Mouse (Mus musculus): ENCODE data around the gene Grem2.

Gene Grem2

DNA sequence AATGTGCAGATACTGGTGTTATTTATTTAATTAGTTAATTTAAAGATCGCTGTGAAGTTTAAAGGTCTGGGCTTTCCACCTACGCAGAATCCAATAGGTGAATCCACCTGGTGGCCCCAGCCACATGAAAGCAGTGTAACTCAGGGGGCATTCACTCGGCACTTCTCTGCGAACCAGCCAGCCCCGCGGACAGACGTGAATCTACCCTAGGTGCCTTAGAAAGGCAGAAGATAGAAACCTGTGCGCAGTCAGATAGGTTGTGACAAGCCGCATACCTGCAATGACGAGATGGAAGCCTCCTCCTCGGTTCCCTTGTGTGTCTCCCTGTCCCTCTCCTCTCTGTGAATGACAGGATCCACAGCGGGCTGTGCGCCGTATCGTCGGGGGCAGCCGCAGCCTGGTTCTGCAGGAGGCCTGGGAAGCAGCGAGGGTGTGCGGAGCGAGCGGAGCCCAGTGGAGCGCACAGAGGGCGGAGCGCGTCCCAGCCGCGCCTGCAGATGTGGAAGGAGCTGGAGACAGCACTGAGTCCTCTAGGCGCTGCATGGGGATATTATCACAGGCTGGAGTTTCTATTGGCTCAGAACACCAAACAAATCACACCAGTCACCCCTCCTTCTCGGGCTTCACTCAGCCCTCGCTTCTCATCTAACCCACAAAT, at the start of gene Grem2:
Gene Grem2, minus strand, starts transcription at position 522 of the 658 bp plus-strand sequence.
- peak; percentile 8 for DNase-seq (ENCODE audit: low spot score)

- DNase-seq (ENCODE audit: low spot score): no peak
These were observed 38.2 kb upstream of the Grem2 start for GRCm38 (mm10) chr1:174959837-174960236.

DNA sequence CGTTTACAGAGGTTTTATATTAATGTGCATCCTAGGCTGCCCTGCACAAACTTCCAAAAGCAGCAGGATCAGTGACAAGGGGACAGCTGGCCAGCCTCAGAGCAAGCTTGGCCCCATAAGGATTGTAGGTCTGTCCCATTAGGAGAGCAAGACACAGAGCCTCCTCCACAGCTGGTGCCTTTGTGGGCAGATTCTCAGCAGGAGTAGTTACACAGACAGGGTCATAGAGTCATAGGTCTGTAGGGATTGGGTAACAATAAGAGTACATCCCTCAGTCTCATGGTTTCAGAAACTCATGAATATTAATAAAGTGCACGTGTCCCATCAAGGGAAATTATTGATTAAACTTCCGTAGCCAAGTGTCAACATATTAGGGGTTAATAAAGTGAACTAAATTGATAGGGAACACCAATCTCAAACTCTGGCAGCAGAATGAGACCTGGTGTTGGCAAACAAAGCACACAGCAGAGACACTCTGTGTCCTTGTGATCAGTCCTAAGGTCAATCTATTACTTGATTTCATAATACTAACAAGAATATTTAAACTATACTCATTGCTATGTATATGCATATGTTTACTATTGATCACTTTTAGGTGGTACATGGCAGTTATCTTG, 9.5 kb upstream of the Grem2 start:
- no peak for DNase-seq (ENCODE audit: low spot score)

DNA sequence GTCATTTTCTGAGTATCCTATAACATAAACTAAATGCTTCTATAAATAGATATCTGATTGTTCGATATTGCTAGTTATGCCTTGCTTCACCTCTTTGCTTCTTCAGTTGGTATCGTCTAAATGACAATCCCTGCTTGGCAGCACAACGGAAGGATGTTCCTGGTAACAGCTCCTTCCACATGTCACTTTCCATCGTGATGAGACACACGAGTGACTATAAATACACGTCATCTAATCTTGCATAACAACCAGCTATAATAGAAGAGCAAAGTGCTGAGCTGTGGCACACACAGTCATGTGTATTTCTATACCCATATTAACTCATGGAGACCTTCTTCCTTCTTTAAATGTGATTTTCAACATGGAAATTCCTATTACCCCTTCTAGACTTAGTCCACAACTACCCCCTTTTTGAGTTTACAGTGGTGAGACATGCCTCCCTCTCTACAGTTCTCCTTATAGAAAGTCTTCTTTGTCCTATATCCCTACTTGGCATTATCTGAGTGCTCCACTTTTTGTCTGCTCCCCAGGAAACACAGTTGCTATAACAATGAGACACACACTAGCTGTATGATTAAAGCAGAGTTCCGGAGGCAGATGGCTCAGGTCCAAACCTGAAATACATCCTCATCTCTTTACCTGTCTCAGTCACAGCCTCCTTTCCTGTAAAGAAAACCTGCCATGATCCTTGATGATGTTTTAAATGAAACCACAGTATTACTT, 8.0 kb upstream of the Grem2 start:
- DNase-seq (ENCODE audit: low spot score): no peak

GRCm38 (mm10) chr1:174918949-174919348, 2.7 kb downstream of the Grem2 start:
- no peak for DNase-seq (ENCODE audit: low spot score)

GRCm38 (mm10) chr1:174918236-174918870, 3.3 kb downstream of the Grem2 start:
- DNase-seq (ENCODE audit: low spot score): no peak

DNA sequence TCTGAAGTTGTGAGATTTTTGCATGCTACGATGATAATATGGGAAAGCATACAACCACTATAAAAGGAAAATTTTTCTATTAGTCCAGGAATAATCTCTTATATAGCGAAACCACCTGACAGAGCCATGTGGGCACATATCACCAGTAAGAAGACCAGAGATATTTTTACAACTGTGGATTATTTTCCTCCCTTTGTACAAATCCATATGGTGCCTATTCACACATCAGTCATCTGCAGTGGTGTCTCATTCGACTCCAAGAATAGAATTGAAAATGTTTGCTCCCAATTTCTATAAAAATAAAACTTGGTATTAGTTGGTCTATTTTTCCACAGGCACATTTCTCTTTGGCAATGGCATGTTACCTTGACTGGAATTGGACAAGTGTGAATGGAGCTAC, 11.8 kb downstream of the Grem2 start:
- no peak for DNase-seq (ENCODE audit: low spot score)

DNA sequence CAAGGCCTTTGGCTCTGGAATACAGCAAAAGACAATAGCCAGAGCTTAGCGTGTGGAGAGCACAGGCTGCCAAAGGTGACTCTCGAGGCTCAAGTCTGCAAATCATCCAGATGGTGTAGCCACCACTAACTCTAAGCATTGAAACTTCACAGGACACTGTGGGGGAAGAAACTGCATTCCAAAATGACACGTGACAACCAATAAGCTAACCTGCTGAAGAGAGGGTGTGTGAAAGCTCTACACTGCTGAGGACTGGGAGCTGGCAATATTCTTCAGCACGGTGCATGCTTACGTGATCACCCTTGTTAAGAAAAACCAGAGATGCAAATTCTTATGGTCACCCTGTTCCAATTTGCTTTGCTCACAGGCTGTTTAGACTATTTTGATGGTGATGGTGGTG, 13.4 kb downstream of the Grem2 start:
- no peak for DNase-seq (ENCODE audit: low spot score)

- no peak for DNase-seq (ENCODE audit: low spot score)
These were observed 14.0 kb downstream of the Grem2 start for GRCm38 (mm10) chr1:174907637-174908036.

GRCm38 (mm10) chr1:174902755-174903154, 18.9 kb downstream of the Grem2 start:
- DNase-seq (ENCODE audit: low spot score): no peak

DNA sequence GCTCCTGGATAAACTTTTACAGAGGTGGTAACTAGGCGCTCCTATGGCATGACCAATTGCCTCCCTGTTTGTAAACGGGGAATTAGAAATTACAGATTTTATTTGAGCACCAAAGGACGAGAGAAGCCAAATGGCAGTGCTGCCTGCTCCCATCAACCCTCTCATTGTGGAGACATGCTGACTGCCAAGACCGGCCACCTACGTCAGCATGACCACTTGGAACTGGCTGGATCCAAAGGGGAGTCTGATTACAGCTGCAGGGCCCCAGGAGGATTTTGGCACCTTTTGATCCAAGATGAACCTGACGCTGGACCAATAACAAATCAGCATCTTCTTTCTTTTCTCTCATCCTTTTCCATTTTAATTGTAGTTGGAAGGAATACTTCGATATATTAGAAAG, 29.1 kb downstream of the Grem2 start:
- no peak for DNase-seq (ENCODE audit: low spot score)

DNA sequence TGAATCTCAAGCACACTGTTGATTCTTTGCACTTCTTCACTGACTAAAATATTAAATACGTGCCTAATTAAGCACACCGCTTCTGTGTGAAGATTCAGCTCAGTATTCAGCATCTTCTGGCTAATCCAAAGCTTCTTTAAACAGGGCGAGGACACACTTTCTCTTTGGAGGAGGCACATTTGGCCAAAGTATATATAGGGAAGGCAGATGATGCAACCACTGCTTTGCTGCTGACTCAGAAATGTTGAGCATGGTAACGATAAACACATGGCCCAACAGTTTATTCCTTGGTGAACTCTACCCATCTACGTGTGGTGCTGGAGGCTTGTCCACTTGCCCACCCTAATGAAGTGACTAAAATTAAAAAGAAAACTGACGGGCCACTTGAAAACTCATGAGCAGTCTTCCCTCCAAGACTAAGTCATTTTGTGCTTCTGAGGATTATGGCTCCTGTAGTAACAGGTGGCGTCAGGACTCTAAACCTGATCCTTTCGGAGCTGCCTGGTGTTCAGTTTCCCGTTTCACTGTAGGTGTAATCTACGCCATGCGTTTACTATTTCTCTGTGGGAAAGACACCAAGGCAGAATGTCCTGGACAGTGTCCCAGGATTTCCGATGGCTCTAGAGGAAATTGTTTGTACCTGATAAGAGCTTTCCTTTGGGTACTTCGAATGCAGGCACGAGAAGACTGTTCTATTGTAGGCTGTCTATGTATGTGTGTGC, 32.8 kb downstream of the Grem2 start:
- DNase-seq (ENCODE audit: low spot score): no peak

- DNase-seq (ENCODE audit: low spot score): no peak
These were observed 33.5 kb downstream of the Grem2 start for GRCm38 (mm10) chr1:174888073-174888472.

- DNase-seq (ENCODE audit: low spot score): no peak
These were observed 39.1 kb downstream of the Grem2 start for GRCm38 (mm10) chr1:174882496-174882895.

- no peak for DNase-seq (ENCODE audit: low spot score)
These were observed 46.4 kb downstream of the Grem2 start for GRCm38 (mm10) chr1:174875173-174875572.

- no peak for DNase-seq (ENCODE audit: low spot score)
These were observed 61.1 kb downstream of the Grem2 start for GRCm38 (mm10) chr1:174860407-174861118.

- no peak for DNase-seq (ENCODE audit: low spot score)
These were observed 65.4 kb downstream of the Grem2 start for GRCm38 (mm10) chr1:174856188-174856587.

- no peak for DNase-seq (ENCODE audit: low spot score)
These were observed 76.8 kb downstream of the Grem2 start for GRCm38 (mm10) chr1:174844786-174845185.

DNA sequence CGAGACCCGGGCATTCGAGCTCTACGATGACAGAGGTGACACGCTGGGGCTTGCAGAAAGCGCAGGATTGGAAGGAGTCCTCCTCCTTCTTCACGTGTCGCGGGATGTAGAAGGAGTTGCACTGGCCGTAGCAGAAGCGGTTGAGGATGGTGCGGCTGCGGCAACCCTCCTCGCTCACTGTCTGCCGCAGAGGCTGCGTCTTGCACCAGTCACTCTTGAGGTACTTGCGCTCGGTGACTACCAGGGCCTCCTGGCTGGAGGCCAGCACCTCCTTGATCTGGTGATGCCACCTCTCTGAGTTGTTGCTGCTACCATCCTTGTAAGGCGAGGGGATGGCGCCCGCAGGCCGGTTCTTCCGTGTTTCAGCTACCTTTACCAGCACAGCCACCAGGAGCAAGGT, 84.8 kb downstream of the Grem2 start:
- no peak for DNase-seq (ENCODE audit: low spot score)

- no peak for DNase-seq (ENCODE audit: low spot score)
These were observed 95.1 kb downstream of the Grem2 start for GRCm38 (mm10) chr1:174826562-174826961.

DNA sequence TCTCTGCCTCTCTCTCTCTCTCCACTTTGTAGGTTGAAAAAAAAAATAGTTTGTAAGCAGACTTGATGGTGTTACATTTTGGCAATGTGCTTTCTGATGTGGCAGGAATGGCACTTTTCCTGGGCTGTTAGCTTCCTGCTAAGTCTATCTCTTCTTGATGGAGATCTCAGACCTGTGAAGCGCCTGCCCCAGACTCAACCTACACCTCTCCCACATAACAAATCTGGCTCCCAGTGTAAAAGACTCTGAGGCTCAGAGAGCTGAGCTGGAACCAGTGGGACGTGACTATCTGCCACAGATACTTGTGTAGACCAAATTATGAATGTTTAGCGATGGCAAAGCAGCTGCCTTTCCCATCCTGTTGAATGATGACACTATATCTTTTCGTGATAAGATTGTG, 109.8 kb downstream of the Grem2 start:
- DNase-seq (ENCODE audit: low spot score): no peak

- no peak for DNase-seq (ENCODE audit: low spot score)
These were observed 133.0 kb downstream of the Grem2 start for GRCm38 (mm10) chr1:174788617-174789016.
